Mouse (Mus musculus): ENCODE measurements at regions not wholly inside any gene's neighbourhood (a gene's known extent, or its start where the extent isn't known, plus 50 kb on each side); places are given as distances from the start of the nearest gene placed in this dataset.

- H3K9ac ChIP-seq (replicated peaks; ENCODE audit: low read depth): no peak overlapping the region
- H3K36me3 ChIP-seq (ENCODE audit: insufficient read depth, low read length): no peaks in the 10 kb centered on the region
- no peak overlapping the region for H3K4me3 ChIP-seq (ENCODE audit: low read depth, low read length)
- no peak for ATAC-seq
- TF ChIP-seq CTCF (IDR thresholded peaks at IDR 0.05): no peak
- TF ChIP-seq EP300 (IDR thresholded peaks at IDR 0.05): no peak
- H3K4me1 ChIP-seq (ENCODE audit: insufficient read depth, low read depth, low read length): no peaks in the 10 kb centered on the region
- H3K27ac ChIP-seq (ENCODE audit: low read length): no peak overlapping the region
- no peak for DNase-seq (ENCODE audit: low spot score)
- H3K9me3 ChIP-seq (ENCODE audit: low read length): no peaks in the 10 kb centered on the region
- H3K4me2 ChIP-seq (replicated peaks; ENCODE audit: low read depth, low read length): no peak overlapping the region
- H3K27me3 ChIP-seq (replicated peaks; ENCODE audit: insufficient read depth, low read length): no peaks in the 10 kb centered on the region
Measured at GRCm38 (mm10) chrX:21433501-21433900, 50.8 kb upstream of the Agtr2 start.

All from lung, postnatal 0 days (tissue).